Mouse (Mus musculus): Measurements from ENCODE around the gene Sept9. TPM values are rescaled to one million over a fixed set of nuclear protein-coding genes. Genes with fewer than 3 reads are reported as not detected.

Sept9 gene
- polyA plus RNA-seq, 1 experiment from 2014 or later, result 123 TPM

DNA sequence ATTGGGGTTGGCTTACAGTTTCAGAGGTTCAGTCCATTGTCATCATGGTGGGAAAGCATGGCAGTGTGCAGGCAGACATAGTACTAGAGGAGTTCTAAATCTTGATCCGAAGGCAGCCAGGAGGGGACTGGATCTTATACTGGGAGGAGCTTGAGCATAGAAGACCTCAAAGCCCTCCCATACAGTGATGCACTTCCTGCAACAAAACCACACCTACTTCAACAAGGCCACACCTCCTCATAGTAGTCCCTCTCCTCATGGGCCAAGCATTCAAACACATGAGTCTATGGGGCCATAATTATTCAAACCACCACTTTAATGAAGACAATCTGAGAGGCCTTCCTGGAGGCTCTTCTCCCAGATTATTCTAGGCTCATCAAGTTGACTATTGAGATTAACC, 57.8 kb downstream of the Sept9 start:
- Histone ChIP-seq H3K9ac (replicated peaks; ENCODE audit: low read length) (no peak overlapping the region), H3K4me3 (ENCODE audit: low read length) (no peak overlapping the region), H3K4me1 (ENCODE audit: insufficient read depth, low read length) (peaks cover 34% of the 10 kb centered on the region), H3K27ac (ENCODE audit: low read length) (no peak overlapping the region), H3K9me3 (ENCODE audit: low read length) (no peaks in the 10 kb centered on the region; the same call in 1 of the 2 replicates), H3K27me3 (ENCODE audit: insufficient read depth, low read length) (no peaks in the 10 kb centered on the region), H3K4me2 (replicated peaks; ENCODE audit: low read depth, low read length) (no peak overlapping the region), H3K36me3 (ENCODE audit: insufficient read depth, low read length) (no peaks in the 10 kb centered on the region)
- no peak for ATAC-seq (ENCODE audit: low FRiP score, low TSS enrichment)
- WGBS, result 96% methylated on average over 1 of the region's 1 CpGs

DNA sequence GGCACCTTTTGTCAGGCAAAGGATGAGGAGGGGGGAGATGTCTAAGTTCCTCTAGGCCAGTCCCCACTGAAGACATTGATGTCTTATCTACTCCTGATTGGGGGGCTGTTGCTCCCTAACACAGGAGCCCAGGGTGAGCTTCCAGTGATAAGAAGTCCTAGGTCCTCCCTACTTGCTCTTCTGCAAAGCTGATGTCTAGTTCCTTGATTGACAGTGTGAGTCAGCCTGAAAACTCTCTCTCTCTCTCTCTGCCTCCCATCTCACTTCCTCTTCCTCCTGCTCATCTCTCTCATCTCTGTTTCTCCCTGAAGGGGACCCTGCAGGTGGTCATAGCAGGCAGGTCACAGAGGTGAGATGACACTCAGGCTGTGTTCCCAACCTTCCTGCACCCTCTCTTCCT, 58.4 kb downstream of the Sept9 start:
- H3K36me3 ChIP-seq (ENCODE audit: insufficient read depth, low read length), result no peaks in the 10 kb centered on the region
- no peak for ATAC-seq (ENCODE audit: low FRiP score, low TSS enrichment)
- no peak overlapping the region for H3K4me3 ChIP-seq (ENCODE audit: low read length)
- no peak overlapping the region for H3K4me2 ChIP-seq (replicated peaks; ENCODE audit: low read depth, low read length)
- no peaks in the 10 kb centered on the region for H3K27me3 ChIP-seq (ENCODE audit: insufficient read depth, low read length)
- H3K9me3 ChIP-seq (ENCODE audit: low read length), result no peaks in the 10 kb centered on the region; the same call in 1 of the 2 replicates
- H3K4me1 ChIP-seq (ENCODE audit: insufficient read depth, low read length), result peaks cover 33% of the 10 kb centered on the region
- no peak overlapping the region for H3K9ac ChIP-seq (replicated peaks; ENCODE audit: low read length)
- H3K27ac ChIP-seq (ENCODE audit: low read length), result no peak overlapping the region

DNA sequence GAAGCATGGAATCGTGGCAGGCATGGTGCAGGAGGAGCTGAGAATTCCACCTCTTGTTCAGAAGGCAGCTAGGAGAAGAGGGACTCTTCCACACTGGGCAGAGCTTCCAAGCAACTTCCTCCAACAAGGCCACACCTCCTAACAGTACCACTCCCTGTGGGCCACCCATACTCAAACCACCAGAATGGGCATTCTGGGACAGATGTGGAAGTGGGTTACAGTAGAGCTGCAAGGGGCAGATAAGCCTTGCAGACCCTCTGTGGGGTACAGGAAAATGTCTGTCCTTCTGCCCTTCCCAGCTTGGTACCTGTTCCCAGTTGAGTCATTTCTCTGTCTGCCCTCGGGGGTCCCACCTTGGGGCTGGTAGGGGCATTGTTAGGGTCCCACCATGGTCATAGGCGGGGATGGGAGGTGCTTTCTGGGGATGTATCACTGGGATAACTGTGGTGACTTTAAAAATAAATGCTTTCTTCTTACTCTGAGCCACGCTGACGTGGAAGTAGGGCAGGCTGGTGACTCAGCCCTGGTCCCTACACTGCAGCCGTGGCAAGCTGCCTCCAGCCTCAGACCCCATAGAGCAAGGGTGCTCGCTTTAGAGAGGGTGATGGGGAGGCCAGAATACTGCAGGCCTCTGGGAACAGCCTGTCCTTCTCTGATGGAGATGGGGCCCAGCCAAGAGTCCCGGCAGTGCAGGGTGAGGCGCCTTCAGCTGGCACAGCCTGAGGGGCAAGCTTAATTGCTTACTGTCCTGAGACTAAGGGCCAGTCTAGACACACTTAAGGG, 59.9 kb downstream of the Sept9 start:
- WGBS, result 88% methylated on average over 9 of the region's 9 CpGs

DNA sequence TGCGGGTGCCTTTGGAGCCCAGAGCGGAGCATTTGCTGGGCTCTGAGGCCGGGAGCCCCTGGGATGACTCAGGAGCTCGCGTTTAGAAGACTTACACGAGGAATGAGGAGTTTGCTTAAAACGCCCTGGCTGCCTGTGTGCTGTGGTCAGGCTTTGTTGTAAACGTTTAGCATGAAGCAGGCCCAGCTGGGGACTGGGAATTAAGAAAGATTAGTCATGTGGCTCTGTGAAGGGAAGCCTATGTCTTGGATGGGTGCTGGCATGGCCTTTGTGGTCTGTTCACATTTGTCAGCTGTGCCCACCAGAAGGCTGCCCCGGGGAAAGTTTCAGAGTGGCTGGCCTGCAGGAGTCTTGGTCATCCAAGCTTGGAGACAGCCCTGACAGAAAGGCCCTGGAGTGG, 61.2 kb downstream of the Sept9 start:
- no peak for ATAC-seq (ENCODE audit: low FRiP score, low TSS enrichment)
- WGBS, result 71% methylated on average over 9 of the region's 9 CpGs
- no peak overlapping the region for H3K9ac ChIP-seq (replicated peaks; ENCODE audit: low read length)
- no peaks in the 10 kb centered on the region for H3K27me3 ChIP-seq (ENCODE audit: insufficient read depth, low read length)
- H3K4me1 ChIP-seq (ENCODE audit: insufficient read depth, low read length), result peaks cover 36% of the 10 kb centered on the region
- H3K4me2 ChIP-seq (replicated peaks; ENCODE audit: low read depth, low read length), result no peak overlapping the region
- H3K27ac ChIP-seq (ENCODE audit: low read length), result no peak overlapping the region
- H3K36me3 ChIP-seq (ENCODE audit: insufficient read depth, low read length), result no peaks in the 10 kb centered on the region
- H3K9me3 ChIP-seq (ENCODE audit: low read length), result no peaks in the 10 kb centered on the region; the same call in 1 of the 2 replicates
- no peak overlapping the region for H3K4me3 ChIP-seq (ENCODE audit: low read length)

More for the DNA sequence above, 59.9 kb downstream of the Sept9 start:
- no peak for ATAC-seq (ENCODE audit: low FRiP score, low TSS enrichment)
- no peak overlapping the region for H3K4me3 ChIP-seq (ENCODE audit: low read length)
- H3K36me3 ChIP-seq (ENCODE audit: insufficient read depth, low read length), result no peaks in the 10 kb centered on the region
- no peaks in the 10 kb centered on the region for H3K27me3 ChIP-seq (ENCODE audit: insufficient read depth, low read length)
- no peak overlapping the region for H3K27ac ChIP-seq (ENCODE audit: low read length)
- H3K9ac ChIP-seq (replicated peaks; ENCODE audit: low read length), result no peak overlapping the region
- H3K9me3 ChIP-seq (ENCODE audit: low read length), result no peaks in the 10 kb centered on the region; the same call in 1 of the 2 replicates
- H3K4me1 ChIP-seq (ENCODE audit: insufficient read depth, low read length), result peaks cover 32% of the 10 kb centered on the region
- H3K4me2 ChIP-seq (replicated peaks; ENCODE audit: low read depth, low read length), result no peak overlapping the region

DNA sequence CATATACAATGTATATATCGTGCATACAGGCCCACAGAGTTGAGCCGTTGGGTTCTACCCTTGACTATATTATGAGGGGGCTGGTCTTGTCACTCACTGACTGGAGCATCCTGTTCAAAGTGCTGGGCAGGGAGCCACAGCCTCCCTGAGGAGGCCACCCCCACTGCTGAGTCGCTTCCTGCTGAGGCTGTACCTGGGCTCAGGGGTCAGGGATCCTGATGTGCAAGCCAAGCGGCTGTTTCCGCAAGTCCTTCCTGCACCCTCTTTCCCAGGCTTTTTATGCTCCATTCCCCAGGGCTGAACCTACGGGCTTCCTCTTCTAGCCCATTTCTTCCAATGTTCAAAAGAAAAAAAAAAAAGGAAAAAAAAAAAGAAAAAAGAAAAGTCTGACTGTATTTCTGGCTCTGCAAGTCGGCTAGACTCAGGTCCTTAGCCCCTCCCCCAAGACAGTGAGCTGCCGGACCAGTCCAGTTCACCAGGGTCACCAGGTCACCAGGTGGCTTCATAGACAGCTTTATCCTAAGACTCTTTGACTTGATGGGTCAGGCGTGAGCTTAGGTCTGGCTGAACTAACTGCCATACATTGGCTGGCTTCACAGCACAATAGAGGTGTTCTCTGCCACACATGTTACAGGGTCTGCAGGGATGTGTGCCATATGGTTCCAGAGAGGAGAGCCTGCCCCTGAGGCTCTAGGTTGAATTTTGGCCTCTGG, 63.8 kb downstream of the Sept9 start:
- H3K9me3 ChIP-seq (ENCODE audit: low read length), result no peaks in the 10 kb centered on the region
- no peak overlapping the region for H3K4me3 ChIP-seq (ENCODE audit: low read length)
- peak overlapping the region; percentile 76 for H3K27ac ChIP-seq (ENCODE audit: low read length)
- H3K36me3 ChIP-seq (ENCODE audit: insufficient read depth, low read length), result no peaks in the 10 kb centered on the region
- 38% methylated on average over 9 of the region's 9 CpGs for WGBS
- H3K27me3 ChIP-seq (ENCODE audit: insufficient read depth, low read length), result no peaks in the 10 kb centered on the region
- H3K4me2 ChIP-seq (replicated peaks; ENCODE audit: low read depth, low read length), result no peak overlapping the region
- H3K4me1 ChIP-seq (ENCODE audit: insufficient read depth, low read length), result peaks cover 35% of the 10 kb centered on the region
- no peak for ATAC-seq (ENCODE audit: low FRiP score, low TSS enrichment)
- 0 out of 2 replicates have a peak overlapping the region, but pooled peaks have one; percentile 2 for H3K9ac ChIP-seq (replicated peaks; ENCODE audit: low read length)

DNA sequence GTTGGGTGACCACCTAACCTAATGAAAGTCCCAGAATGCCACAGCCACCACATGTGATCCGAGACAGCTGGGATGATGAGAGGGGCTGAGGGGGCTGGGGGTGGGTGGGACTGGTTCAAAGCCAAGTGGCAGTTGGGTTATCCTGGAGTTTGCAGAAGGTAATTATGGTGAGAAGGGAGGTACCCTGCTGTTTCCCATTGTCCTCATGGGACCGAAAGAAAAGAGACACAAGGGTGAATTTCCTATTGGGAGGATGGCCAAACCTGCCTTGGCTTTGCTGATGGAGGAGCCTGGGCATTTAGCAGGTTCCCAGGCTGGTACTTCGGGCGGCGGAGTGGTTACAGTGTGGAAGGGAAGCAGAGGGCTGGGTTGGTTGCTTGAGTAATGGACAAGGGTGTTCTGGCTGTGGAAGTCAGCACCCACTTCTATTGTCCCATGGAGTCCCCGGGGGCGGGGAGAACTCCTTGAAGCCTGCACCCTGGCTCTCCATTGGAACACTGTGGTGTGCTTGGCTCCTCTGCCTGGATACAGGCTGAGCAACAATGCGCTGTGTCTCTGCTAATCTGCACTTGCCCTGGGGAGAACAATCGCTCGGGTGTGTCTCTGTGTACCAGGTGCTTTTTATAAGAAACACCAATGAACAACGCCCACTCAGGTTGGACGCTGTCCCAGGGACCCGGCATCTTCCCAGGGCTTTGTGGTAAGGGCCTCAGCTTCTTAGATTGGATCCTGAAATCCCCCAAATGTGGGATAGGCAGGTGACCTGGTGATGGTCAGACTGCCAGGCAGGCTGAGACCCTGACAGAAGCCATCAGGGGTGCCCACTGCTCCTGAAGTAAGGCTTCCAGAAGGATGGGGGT, 64.9 kb downstream of the Sept9 start:
- peaks cover 47% of the 10 kb centered on the region for H3K4me1 ChIP-seq (ENCODE audit: insufficient read depth, low read length)
- H3K4me3 ChIP-seq (ENCODE audit: low read length), result no peak overlapping the region
- H3K4me2 ChIP-seq (replicated peaks; ENCODE audit: low read depth, low read length), result peak overlapping the region; percentile 20; the same call in 1 of the 2 replicates
- whole genome bisulfite sequencing, result 61% methylated on average over 13 of the region's 13 CpGs
- 0 out of 2 replicates have a peak overlapping the region, but pooled peaks have one; percentile 14 for H3K9ac ChIP-seq (replicated peaks; ENCODE audit: low read length)
- H3K27ac ChIP-seq (ENCODE audit: low read length), result peak overlapping the region; percentile 76
- H3K9me3 ChIP-seq (ENCODE audit: low read length), result no peaks in the 10 kb centered on the region
- H3K36me3 ChIP-seq (ENCODE audit: insufficient read depth, low read length), result no peaks in the 10 kb centered on the region
- ATAC-seq (ENCODE audit: low FRiP score, low TSS enrichment), result no peak
- no peaks in the 10 kb centered on the region for H3K27me3 ChIP-seq (ENCODE audit: insufficient read depth, low read length)

DNA sequence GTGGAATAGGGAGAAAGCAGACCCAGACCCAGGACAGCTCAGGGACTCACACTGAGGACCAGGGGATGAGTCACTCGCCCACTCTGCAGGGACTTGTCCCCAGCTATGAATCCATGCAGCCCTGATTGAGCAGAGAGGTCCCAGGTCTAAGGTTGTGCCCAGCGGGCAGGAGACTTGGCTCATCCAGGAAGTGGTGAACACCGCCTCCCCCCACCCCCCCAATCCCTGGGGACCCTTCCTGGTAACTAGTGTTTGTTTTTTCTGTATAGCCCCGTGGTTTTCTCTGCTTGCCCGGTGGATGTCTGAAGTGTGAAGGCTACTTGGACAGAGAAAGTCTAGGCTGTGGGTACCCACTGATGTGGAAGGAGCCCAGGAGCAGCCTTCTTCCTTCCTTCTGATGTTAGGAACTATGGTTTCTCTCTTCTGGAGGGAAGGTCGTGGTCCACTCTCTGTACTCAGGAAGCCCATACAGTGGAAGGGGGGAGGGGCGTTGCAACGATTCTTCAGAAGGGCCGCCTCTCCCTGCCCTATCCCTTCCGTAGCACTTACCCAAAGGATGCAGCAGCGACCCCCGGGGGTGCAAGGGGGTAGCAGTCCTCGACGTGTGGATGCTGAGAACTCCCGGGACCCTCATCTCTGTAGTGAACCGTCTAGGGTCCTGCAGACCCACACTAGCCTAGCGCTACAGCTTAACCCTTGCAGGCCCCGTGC, 66.0 kb downstream of the Sept9 start:
- Histone ChIP-seq H3K9me3 (ENCODE audit: low read length) (no peaks in the 10 kb centered on the region), H3K4me3 (ENCODE audit: low read length) (peak overlapping the region; percentile 84), H3K27ac (ENCODE audit: low read length) (peak overlapping the region; percentile 97), H3K27me3 (ENCODE audit: insufficient read depth, low read length) (no peaks in the 10 kb centered on the region), H3K4me2 (replicated peaks; ENCODE audit: low read depth, low read length) (peak overlapping the region; percentile 90), H3K36me3 (ENCODE audit: insufficient read depth, low read length) (no peaks in the 10 kb centered on the region), H3K4me1 (ENCODE audit: insufficient read depth, low read length) (peaks cover 57% of the 10 kb centered on the region), H3K9ac (replicated peaks; ENCODE audit: low read length) (peak overlapping the region; percentile 89)
- peak; percentile 61 for ATAC-seq (ENCODE audit: low FRiP score, low TSS enrichment)
- WGBS, result 4% methylated on average over 18 of the region's 18 CpGs

DNA sequence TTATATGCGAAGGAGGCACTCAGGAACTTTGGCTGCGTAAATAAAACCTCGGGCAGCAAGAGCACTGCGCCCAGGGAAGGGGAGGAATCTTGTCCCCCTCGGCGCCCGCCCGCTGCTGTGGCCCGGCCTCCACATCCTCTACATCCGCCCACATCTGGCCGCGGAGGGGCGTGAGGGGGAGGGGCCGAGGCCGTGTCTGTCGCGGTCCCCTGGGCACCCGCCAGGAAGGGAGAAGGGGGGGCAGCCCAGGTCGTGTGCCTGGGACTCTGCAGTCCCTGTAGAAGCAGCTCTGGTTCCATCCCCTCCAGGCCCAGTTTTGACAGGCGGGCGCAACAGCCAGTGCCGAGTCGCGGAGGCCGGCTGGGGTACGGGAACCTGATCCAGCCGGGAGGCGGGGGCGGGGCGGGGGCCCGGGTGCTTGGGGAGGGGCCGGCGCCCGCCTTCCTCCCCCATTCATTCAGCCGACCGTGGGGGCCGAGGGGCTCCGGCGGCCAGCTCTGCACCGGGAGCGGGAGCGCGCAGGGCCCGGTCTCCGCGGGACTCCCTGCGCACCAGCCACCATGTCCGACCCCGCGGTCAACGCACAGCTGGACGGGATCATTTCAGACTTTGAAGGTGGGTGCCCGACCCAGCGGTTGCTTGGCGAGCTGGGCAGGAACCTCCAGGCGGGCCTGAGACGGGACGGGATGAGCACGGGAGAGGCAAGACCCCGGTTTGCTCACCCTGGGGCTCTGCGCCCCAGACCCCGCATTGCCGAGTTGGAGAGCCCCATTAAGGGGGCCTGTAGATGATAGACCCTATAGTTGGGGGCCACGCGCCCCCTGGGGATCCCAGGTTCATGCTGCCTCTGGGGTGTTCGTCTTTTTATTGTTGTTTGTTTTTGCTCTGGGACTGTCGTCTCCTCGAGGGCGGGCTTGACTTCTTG, 66.8 kb downstream of the Sept9 start:
- WGBS, result under 1% methylated on average over 63 of the region's 69 CpGs
- ATAC-seq (ENCODE audit: low FRiP score, low TSS enrichment), result peak; percentile 93
- H3K4me1 ChIP-seq (ENCODE audit: insufficient read depth, low read length), result peaks cover 58% of the 10 kb centered on the region

More for the DNA sequence above, 66.8 kb downstream of the Sept9 start:
- Histone ChIP-seq H3K27me3 (ENCODE audit: insufficient read depth, low read length) (no peaks in the 10 kb centered on the region), H3K9ac (replicated peaks; ENCODE audit: low read length) (peak overlapping the region; percentile 89), H3K27ac (ENCODE audit: low read length) (peak overlapping the region; percentile 97), H3K36me3 (ENCODE audit: insufficient read depth, low read length) (no peaks in the 10 kb centered on the region), H3K4me2 (replicated peaks; ENCODE audit: low read depth, low read length) (peak overlapping the region; percentile 90), H3K9me3 (ENCODE audit: low read length) (no peaks in the 10 kb centered on the region), H3K4me3 (ENCODE audit: low read length) (peak overlapping the region; percentile 84)

Data from kidney, embryonic 16.5 days (tissue).